Mouse (Mus musculus) adrenal gland, postnatal 14 days (tissue): ENCODE results near the gene Dip2b. TPM values are rescaled to one million over a fixed set of nuclear protein-coding genes. Genes with fewer than 3 reads are reported as not detected.

Experiments
- DNase-seq: peaks from one replicate; pipeline ENCODE4 v3.0.0; 2021; ENCODE audit warnings: mixed read lengths
- total RNA-seq: library from RNA; stranded (reverse); gene quantifications from 2 replicates; pipeline ENCODE4 v1.2.3, GENCODE M21; 2021

Gene Dip2b
- total RNA-seq, 1 experiment from 2014 or later: 18.5 TPM

DNA sequence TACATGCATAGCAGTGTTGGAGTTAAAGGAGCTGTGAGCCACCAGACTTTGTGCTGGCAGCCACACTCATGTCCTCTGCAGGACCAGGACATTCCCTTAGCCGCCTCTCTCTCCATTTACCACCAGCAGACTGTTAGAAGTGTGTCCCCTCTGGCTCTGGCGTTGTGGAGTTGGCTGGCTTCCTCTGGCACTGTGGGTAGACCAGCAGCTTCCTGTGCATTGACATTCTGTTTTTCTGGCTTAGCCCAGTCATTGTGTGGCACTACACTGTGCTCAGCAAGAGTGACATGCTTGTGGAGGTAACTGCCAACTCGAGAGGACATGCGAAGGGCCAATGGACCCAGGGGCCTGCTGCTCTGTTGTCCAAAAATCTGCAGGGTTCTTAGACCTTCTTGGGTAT lies 141.8 kb downstream of the Dip2b start:
- no peak for DNase-seq

DNA sequence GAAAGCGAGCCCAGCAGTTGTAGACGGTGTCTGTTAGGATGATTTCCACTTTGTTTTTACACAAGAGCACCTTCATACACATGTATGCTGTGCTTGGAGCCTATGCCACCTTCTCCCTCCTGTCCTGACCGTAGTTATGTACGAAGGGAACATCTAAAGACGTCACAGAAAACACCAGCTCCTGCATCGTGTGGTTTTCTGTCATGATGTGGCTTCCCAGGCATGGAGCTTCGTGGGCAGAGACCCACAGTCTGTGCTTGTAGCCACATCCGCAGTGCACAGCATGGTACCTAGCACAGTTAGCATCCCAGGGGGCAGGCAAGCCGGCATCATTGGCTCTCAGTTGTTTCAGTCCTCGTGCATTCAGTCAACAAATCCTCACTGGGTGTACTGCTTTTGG lies 143.4 kb downstream of the Dip2b start:
- DNase-seq: no peak

DNA sequence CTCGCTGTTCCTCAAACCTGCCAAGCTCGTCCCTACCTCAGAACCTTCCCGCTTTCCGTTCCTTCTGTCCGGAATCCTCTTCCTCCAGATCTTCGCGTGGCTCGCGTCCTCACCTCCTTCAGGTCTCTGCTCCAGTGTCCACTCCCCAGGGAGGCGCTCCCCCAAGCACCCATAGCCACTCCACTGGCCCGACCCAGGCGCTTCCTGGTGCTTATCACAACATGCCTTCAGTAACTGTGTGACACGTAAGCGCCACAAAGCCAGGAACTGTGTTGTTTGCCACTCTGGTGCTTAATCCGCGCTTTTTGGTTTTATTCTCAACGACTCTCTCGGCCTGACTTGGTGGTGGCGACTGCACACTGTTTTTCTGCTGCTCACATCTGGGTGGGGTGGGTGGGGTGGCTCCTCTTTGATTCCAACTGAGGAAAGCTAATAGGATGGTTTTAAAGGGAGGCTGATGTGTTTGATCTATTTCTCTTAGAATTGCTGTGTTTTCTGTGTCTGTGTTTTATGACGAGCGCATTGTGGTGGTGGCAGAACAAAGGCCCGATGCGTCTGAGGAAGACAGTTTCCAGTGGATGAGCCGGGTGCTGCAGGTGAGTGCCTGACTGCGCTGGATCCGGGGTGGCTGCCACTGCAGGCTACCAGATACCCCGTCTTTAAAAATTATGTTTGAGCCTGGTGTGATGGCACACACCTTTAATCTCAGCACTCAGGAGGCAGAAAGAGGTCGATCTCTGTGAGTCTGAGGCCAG lies 144.2 kb downstream of the Dip2b start:
- DNase-seq: no peak

DNA sequence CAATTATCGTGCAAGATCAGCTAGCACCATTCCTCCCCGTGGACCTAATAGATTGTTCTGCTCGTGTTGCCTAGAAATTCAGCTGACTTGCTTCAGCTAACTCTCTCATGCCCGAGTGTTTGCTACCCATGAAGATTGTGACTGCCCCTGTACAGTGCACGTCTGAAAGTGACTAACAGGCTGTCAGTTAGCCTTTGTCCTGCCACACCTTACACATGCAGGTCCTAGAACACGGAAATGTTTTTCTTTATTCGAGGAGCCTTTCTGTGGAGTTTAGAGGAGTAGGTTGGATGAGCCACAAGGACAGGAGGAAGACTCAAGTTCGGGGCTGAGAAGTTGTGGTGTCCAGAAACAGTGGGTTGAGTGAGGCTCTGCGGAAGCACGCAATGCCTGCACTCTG lies 145.0 kb downstream of the Dip2b start:
- DNase-seq: no peak

DNA sequence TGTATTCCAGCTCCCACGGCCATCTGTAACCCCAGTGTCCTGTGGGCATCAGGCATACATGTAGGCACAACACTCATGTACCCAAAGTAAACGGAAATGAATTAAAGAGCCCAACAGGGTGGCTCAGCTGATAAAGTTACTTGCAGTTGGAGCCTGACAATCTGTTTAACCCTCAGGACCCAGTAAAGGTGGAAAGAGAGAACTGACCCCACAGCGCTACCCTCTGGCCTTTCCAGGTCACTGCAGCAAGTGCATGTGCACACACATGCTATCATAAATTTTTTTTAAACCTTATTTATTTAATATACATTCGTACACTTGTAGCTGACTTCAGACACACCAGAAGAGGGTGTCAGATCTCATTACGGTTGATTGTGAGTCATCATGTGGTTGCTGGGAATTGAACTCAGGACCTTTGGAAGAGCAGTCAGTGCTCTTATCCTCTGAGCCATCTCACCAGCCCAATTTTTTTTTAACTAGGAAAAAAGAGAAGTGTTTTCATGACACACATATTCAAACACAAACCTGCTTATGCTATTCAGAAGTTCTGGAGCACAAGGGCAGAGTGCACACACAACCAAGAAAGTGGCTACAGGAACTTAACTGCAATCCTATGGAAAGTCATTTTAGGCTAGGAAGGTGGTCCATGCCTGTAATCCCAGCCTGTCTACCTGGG lies 146.5 kb downstream of the Dip2b start:
- peak; percentile 44 for DNase-seq

DNA sequence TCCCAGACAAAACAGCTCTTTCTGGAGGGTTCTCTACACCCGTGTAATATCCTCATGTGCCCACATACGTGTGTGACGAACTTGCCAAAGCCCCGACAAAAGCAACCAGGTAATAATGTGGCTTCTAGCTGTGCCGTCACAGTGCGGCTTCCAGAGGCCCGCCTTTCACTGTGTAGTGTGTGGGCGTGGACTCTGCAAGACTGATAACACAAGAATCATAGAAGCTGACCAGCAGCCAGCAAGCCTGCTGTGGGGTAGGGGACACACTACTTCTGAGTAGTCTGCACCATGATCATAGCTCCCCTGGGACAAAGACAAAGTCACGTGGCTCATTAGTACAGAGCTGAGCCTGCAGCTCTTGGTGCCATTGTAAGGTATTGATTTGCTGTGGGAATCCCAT lies 147.8 kb downstream of the Dip2b start:
- DNase-seq: no peak

DNA sequence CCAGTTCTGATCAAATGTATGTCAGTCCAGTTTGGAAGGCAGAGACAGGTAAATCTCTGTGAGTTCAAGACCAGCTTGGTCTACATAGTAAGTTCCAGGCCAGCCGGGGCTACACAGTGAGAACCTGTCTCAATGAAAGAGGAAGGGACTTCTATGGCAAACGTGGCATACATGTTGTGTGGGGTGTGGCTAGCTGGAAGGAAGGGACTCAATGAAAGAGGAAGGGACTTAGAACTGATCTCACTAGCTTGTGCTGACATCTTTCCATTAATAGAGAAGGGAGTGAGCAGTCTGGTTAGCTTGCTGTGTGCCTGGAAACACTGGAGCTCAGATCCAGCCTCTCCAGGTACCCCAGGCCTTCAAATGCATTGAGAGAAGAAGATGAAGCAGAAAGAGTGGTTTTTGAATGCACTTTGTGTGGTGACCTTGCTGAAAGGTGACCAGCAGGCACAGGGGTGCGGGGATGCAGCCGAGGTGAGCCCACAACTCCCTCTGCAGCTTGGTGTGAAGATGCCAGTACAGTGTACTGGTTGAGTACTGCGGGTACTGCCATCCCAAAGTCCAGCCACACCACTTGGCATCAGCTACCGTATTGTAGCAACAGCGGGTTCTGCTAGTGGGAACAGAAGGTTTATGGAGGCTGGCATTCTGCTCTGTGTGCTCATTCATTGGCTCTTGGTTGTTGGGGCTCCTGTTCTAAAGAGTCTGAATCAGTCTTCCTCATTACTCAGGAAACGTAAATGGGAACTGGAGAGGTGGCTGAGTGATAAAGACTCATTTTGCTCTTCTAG lies 148.6 kb downstream of the Dip2b start:
- no peak for DNase-seq

DNA sequence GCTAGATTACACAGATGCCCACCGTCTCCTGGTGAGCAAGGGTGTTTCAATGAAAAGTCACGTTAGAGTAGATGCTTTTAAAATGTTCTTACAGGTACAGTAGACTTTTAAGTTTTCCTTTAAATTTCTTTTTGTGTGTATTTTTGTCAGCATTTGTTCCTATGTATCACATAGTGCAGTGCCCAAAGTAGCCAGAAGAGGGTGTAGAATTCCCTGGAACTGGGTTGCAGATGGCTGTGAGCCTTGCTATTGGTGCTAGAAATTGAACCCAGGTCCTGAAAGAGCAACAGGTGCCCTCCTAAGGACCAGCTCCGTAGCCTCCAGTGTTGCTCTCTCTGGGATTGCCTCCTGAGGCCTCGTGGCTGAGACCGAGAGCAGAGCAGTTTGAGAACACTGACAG lies 150.1 kb downstream of the Dip2b start:
- DNase-seq: no peak

DNA sequence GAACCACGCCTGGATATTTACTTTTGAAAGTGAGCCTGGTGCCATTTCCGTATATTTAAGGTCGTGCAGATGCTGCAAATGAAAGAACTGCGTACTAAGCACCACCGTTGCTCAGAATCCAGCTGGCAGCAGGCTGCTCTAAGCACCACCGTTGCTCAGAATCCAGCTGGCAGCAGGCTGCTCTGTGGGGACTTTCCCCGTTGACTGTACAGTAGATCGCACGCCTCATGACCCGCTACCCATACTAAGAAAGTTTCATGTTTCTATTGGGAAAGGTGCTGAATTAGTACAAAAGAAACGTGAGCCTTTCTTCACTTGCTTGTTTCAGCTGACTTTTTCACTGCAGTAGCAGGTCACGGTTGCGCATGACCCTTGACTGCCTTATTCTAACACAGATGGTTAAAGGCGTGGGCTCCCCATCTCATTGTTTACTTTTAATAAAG lies 150.5 kb downstream of the Dip2b start:
- DNase-seq: no peak

DNA sequence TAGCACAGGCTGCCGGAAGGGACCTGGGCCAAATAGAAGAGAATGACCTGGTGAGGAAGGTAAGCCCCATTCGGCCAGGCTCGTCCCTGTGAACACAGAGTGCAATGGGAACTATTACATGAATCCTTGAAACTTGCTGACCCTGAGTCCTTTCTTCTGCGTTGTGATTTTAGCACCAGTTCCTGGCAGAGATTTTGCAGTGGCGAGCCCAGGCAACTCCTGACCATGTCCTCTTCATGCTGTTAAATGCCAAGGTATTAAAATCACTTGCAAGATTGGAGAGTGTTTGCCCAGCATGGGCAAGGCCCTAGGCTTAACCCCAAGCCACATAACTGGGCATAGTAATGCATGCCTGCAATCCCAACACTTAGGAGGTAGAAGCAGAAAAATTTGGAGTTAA lies 151.6 kb downstream of the Dip2b start:
- DNase-seq: peak; percentile 17

DNA sequence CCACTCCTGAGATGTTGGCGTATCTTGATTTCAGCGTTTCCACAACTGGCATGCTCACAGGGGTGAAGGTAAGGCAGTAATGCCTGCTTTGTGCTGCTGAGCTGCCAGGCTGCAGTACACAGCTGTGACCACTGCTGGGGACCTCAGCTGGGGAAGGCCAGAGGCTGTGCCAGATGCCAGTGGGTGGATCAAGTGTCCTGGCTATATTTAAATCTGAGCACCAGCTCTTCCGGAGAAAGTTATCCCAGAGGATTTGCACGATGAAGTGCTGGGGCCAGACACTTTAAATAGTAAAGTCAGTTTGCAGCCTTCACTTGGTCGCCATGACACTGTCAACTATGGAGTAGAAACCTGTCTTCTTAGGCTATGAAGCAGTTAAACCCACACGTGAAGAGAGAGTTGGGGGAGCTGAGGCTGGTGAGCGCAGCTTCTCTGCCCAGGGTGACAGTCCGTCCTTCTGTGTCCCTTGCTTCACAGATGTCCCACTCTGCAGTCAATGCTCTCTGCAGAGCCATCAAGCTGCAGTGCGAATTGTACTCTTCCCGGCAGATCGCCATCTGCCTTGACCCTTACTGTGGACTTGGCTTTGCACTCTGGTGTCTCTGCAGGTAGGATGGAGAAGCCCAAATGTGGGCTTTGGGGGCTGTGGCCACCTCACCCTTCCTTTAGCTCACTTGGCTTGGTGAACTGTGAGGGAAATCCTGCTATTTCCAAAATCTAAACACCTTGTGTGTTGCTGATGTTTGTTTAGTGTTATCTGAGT lies 160.7 kb downstream of the Dip2b start:
- DNase-seq: peak; percentile 71

DNA sequence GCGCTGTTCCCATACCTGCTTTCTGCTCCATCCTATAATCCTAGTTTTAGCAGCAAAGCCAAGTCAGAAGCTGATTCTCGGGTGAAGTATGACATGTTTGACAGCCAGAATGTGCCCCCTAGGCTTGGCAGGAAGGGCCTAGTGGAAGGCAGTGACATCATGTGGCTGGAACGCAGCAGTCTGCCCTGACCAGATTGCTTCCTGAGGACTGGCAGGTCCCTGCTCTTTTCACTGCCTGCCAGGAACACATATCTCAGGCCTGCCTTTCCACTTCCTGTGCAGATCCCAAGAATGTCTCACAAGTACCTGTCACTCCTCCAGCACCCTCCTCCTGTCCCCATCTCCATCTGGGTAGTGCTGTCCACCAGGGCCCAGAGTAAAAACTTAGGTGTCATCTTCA lies 161.3 kb downstream of the Dip2b start:
- peak; percentile 54 for DNase-seq

DNA sequence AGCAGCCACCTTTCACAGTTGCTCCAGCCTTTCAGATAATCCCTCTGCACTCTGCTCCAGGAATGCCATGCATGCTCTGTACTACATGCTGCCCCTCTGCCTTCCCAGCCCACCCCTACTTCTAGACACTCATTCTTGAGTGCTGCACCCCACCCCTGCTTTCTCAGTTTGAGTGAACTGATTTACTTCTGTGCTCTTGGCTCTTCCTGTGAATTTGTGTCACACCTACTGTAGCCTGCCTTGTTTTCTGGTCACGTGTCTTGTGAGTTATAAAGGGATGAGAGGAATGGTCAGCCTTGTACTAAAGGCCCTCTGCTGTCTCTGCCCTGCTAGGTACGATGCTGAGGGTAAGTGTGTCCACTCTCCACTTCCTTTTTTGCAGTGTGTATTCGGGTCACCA lies 163.3 kb downstream of the Dip2b start:
- no peak for DNase-seq

DNA sequence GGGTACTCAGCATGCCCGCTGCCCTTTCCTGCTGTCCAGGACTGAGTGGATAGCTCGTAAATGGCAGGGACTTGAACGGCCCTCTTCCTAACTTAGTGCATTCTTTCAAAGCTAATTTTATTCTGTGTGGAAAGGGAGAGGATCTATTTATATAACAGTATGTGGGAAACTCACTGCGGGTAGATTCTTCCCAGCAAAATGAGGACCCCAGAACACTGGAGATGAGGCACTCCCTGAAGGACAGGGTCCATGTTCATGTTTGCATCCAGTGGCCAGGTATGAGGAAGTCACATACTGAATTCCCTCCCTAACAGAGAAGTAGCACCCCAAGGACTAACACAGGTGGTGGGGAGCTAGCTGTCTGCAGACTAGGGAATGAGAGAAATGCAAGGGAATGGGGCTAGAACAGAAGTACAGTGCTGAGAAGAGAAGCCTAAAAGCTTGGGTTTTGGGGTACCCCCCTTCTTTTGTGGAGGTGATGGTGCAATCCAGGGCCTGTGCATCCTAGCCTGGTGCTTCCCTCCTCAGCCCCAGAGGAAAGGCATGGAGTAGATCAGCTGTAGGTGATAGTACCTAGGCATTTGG lies 164.1 kb downstream of the Dip2b start:
- DNase-seq: no peak

DNA sequence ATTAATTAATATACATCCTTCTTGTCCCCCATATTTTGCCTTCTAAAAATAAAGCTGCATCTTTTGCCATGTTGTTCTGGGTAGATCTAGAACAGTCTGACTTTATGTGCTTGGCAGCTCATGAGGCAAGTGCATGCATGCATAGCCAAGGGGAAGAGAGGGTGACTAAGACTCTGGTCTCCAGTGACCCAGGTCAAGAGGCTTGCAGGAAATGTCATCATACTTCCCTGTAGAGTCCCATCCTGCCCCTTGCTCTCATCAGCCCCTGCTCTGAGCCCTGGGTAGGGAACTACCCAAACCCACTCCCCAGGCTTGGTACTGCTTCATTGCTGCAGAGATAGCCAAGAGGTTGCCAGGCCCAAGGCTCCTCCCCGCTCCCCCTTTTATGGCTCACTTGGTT lies 166.1 kb downstream of the Dip2b start:
- DNase-seq: no peak

DNA sequence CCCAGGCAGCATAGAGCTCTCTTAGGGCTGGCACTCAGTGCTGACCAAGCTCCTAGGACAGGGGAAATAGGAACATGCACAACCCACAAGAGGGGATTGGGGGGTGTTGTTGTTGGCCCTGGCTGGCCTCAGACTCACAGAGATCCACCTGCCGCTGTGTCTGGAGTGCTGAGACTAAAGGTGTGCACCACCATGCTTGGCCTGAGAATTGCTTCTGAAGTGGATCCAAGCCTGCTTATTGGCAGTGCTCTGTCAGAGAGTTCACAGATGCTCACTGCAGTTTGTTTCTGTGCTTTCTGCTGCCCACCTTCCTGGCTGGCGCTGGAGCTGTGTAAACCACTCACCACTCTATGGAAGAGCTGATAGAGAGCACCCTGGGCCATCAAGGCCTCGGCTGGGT lies 171.5 kb downstream of the Dip2b start:
- no peak for DNase-seq

DNA sequence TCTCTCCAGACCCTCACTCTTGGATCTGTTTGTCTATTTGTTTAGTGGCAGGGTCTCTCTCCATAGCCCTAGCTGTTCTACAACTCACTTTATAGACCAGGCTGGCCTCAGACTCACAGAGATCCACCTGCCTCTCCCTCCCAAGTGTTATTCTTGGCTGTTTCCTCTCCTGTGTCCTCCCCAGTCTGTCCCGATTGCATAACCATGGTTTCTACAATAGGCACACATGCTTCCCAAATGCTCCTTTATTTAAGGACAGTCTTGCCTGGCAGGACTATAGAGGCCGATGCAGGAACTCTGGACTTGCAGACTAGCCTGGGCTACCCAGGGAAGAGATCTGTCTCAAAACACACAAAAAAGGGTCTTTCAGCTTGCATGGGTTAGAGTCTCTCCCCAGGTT lies 174.9 kb downstream of the Dip2b start:
- no peak for DNase-seq

DNA sequence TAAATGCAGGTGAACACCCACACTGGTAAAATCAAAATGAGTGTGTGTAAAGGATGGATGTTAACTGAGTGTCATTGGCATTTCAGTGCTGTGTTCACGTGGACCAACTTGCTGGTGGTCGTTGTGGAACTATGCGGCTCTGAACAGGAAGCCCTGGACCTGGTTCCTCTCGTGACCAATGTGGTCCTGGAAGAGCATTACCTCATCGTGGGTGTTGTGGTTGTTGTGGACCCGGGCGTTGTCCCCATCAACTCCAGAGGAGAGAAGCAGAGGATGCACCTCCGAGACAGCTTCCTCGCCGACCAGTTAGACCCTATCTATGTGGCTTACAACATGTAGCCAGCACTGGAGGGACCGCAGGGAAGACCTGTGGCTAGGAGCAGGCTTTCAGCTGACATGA lies 176.6 kb downstream of the Dip2b start:
- DNase-seq: no peak

DNA sequence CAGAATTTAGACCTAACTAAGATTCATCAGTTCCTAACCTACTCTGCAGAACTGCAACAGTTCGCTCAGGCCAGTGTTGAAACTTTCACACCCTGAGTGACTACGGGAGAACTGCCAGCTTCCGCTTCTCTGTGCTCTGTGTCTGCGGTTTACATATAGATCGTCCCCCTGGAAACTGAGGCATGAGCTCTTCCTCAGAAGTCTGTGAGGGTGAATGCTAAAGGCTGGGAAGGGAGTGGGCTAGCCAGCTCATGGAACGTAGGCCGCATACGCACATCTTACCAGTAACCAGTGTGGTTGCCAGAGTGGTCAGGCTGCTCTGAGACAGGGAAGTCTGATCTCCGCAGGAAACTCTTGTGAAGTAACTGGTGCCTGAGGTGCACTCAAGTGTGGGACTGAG lies 177.7 kb downstream of the Dip2b start:
- no peak for DNase-seq

DNA sequence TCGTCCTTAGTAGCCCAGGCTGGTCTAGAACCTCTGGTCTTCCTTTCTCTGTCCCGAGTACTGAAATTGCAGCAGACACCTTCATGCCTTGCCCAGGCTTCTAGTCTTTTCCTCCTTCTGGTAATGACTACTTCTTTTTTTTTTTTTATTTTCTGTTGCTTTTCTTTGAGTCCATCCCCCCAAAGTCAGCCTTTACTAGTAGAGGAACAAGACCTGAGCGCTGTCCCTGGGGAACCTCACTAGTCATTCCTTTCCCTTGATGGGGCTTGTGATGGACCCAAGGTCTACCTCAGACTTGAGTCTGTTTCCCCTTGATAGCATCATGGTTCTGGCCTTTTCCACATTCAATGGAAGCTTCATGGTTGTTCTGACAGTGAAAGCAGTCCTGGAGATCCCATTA lies 179.6 kb downstream of the Dip2b start:
- no peak for DNase-seq

DNA sequence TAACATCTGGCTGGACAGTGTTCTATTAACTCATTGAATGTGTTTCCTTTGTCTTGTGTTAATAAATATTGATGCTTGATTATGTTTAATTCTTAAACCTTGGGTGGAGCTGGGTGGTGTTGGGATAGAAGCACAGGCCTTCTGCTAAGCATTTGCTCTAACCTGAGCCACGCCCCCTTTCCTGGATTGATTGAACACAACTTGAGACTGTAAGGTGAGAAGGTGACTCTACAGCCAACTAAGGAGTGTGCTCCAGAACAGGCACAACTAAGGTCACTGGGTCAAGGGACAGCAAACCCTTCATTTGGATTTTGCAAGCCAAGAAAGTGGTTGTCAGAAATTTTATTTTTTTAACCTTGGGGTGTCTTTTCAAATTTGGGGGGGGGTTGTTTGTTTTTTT lies 180.9 kb downstream of the Dip2b start:
- no peak for DNase-seq

DNA sequence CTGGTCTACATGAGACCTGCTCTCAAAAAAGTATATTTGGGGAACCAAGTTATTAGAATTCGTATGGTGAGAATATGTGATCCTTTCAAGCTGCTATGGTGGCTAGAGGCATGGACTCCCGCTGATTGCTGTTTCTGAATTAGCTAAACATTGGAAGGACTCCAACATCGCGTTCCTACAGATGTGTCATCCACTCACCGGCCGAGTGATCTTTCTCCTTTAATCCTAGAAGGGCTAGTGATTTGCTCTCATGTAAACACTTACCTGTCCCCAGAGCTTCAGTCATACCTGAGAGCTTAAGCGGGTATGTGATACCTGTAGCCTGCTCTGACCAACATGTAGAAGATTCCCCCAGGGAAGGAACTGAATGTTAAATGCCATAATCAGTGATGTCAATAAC lies 182.5 kb downstream of the Dip2b start:
- no peak for DNase-seq
